Mouse (Mus musculus) cortical plate, adult 2 months (tissue): ENCODE measurements around the gene Neurl3.

ENCODE experiments used
- CTCF ChIP-seq: fragments of 200-500 bp; IDR thresholded peaks from 2 replicates; pipeline ENCODE4 v1.5.1; 2011; ENCODE audit warnings: mild to moderate bottlenecking, control low read depth, low read length; ENCODE audit not compliant: insufficient read depth; ENCODE audit errors: extremely low read depth
- POLR2A ChIP-seq: fragments of 200-500 bp; IDR thresholded peaks from 2 replicates; pipeline ENCODE4 v1.6.1; 2011; ENCODE audit warnings: mild to moderate bottlenecking, low read length, control low read depth; ENCODE audit not compliant: insufficient read depth; ENCODE audit errors: extremely low read depth

DNA sequence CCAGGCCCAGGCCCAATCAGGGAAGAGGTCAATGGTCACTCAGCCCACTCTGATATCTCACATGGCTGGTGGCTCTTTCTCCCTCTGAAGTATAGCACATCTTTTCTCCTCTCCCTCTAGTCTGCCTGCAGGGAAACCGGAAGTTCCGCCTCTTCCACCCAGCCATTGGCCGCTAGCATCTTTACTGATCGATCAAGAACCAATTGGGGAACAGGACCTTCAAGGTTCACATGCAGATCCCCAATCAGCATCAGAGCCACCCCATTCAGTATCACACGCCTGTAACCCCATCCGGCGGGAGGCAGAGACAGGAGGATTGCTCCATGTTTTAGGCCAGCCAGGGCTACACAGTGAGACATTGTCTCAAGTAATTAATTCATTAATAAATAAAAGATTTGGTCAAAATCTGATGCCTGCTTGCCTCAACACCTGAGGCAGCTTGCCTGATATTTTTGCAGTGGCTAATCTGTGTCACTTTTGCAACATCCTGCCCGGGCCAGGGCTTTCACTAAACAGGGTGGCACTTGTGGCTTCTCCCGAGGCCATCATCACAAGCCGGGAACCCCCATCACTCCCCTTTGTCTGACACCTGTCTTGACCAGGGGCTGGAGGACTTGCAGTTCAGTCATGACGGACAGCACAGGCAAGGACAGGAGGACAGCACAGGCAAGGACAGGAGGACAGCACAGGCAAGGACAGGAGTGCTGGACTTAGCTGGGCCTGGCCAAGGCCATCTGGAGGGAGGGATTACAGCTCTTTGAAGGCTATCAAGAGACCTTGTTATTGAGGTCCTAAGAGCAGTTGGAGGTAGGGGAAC lies 40.7 kb upstream of the Neurl3 start:
- TF ChIP-seq CTCF, result no peak
- TF ChIP-seq POLR2A, result no peak
